Mouse (Mus musculus) neural tube, embryonic 12.5 days (tissue): Measurements from ENCODE around the gene Selenos. TPM values are rescaled to one million over a fixed set of nuclear protein-coding genes. Genes with fewer than 3 reads are reported as not detected.

ENCODE experiments used
- ATAC-seq: fragments of 200-750 bp; cut with Nextera tagmentation; 2 replicates; pipeline ENCODE4 v1.8.0; 2017; ENCODE audit warnings: low read depth, mild to moderate bottlenecking, moderate TSS enrichment, moderate library complexity; ENCODE audit not compliant: low FRiP score
- H3K27ac ChIP-seq: fragments of 300-500 bp; sonication (generic); 2 replicates; pipeline ENCODE4 v1.5.1; 2016
- H3K27me3 ChIP-seq: fragments of 300-500 bp; sonication (generic); replicated peaks from 2 replicates; pipeline ENCODE4 v1.6.1; 2016; ENCODE audit warnings: mild to moderate bottlenecking
- H3K36me3 ChIP-seq: fragments of 300-500 bp; sonication (generic); 2 replicates; pipeline ENCODE4 v1.6.1; 2016; ENCODE audit warnings: mild to moderate bottlenecking
- H3K4me1 ChIP-seq: fragments of 300-500 bp; sonication (generic); 2 replicates; pipeline ENCODE4 v1.6.1; 2016
- H3K4me2 ChIP-seq: fragments of 300-500 bp; sonication (generic); replicated peaks from 2 replicates; pipeline ENCODE4 v1.6.1; 2016; ENCODE audit warnings: mild to moderate bottlenecking
- H3K4me3 ChIP-seq: fragments of 300-500 bp; sonication (generic); 2 replicates; pipeline ENCODE4 v1.5.1; 2016
- H3K9ac ChIP-seq: fragments of 300-500 bp; sonication (generic); 2 replicates; pipeline ENCODE4 v1.6.1; 2016; ENCODE audit warnings: mild to moderate bottlenecking
- H3K9me3 ChIP-seq: fragments of 300-500 bp; sonication (generic); 2 replicates; pipeline ENCODE4 v1.6.1; 2016; ENCODE audit warnings: mild to moderate bottlenecking
- WGBS: fragments of 180-500 bp; shearing (Covaris S2); methylation state at CpG from one replicate; pipeline ENCODE4 v1.1.7; 2016; 5-methylcytosine and 5-hydroxymethylcytosine counted together
- polyA plus RNA-seq: library from polyadenylated mRNA; unstranded; fragments of >200 nt; fragmentation: Nextera tagmentation; extraction: Ambion mirVana; gene quantifications from 2 replicates; pipeline ENCODE4 v1.2.1, GENCODE M21; 2016

Gene Selenos
- polyA plus RNA-seq, 1 experiment from 2014 or later = 84.4 TPM

- Histone ChIP-seq H3K4me1 (peaks cover 30% of the 10 kb centered on the region), H3K4me3 (peak overlapping the region; percentile 92), H3K36me3 (no peaks in the 10 kb centered on the region), H3K9me3 (no peaks in the 10 kb centered on the region), H3K4me2 (peak overlapping the region; percentile 68), H3K27ac (no peak overlapping the region), H3K9ac (peak overlapping the region; percentile 96), H3K27me3 (no peaks in the 10 kb centered on the region)
- 3% methylated on average over 10 of the region's 10 CpGs for WGBS
- no peak for ATAC-seq
Observed at GRCm38 (mm10) chr7:66110636-66111112, 31.2 kb downstream of the Selenos start.

GRCm38 (mm10) chr7:66111211-66111610 lies 31.8 kb downstream of the Selenos start:
- H3K4me3 ChIP-seq = peak overlapping the region; percentile 92
- WGBS = 58% methylated on average over 10 of the region's 10 CpGs
- H3K27ac ChIP-seq = no peak overlapping the region
- no peaks in the 10 kb centered on the region for H3K9me3 ChIP-seq
- H3K36me3 ChIP-seq = no peaks in the 10 kb centered on the region
- H3K4me1 ChIP-seq = peaks cover 35% of the 10 kb centered on the region
- no peaks in the 10 kb centered on the region for H3K27me3 ChIP-seq
- peak overlapping the region; percentile 68 for H3K4me2 ChIP-seq
- no peak for ATAC-seq
- peak overlapping the region; percentile 96; the same call in 1 of the 2 replicates for H3K9ac ChIP-seq

GRCm38 (mm10) chr7:66113561-66113960 lies 34.1 kb downstream of the Selenos start:
- Histone ChIP-seq H3K9me3 (no peaks in the 10 kb centered on the region), H3K27ac (no peak overlapping the region), H3K4me2 (0 out of 2 replicates have a peak overlapping the region, but pooled peaks have one; percentile 5), H3K9ac (no peak overlapping the region), H3K4me1 (peaks cover 48% of the 10 kb centered on the region), H3K4me3 (no peak overlapping the region), H3K27me3 (no peaks in the 10 kb centered on the region), H3K36me3 (no peaks in the 10 kb centered on the region)
- WGBS = 94% methylated on average over 3 of the region's 3 CpGs
- ATAC-seq = no peak

- no peak overlapping the region for H3K27ac ChIP-seq
- WGBS = 86% methylated on average over 11 of the region's 11 CpGs
- H3K9me3 ChIP-seq = no peaks in the 10 kb centered on the region
- peaks cover 57% of the 10 kb centered on the region for H3K4me1 ChIP-seq
- no peak for ATAC-seq
- no peaks in the 10 kb centered on the region for H3K27me3 ChIP-seq
- H3K9ac ChIP-seq = no peak overlapping the region
- no peaks in the 10 kb centered on the region for H3K36me3 ChIP-seq
- no peak overlapping the region for H3K4me2 ChIP-seq
- no peak overlapping the region for H3K4me3 ChIP-seq
Observed at GRCm38 (mm10) chr7:66115821-66116343, 36.4 kb downstream of the Selenos start.

- Histone ChIP-seq H3K27me3 (no peaks in the 10 kb centered on the region), H3K4me1 (peaks cover 54% of the 10 kb centered on the region), H3K9ac (no peak overlapping the region), H3K36me3 (no peaks in the 10 kb centered on the region), H3K4me2 (no peak overlapping the region), H3K4me3 (no peak overlapping the region), H3K9me3 (no peaks in the 10 kb centered on the region), H3K27ac (no peak overlapping the region)
- no peak for ATAC-seq
- 87% methylated on average over 8 of the region's 8 CpGs for WGBS
Observed at GRCm38 (mm10) chr7:66116906-66117482, 37.5 kb downstream of the Selenos start.

- no peak overlapping the region for H3K9ac ChIP-seq
- H3K4me1 ChIP-seq = peaks cover 49% of the 10 kb centered on the region
- 86% methylated on average over 3 of the region's 3 CpGs for WGBS
- ATAC-seq = no peak
- no peak overlapping the region for H3K4me2 ChIP-seq
- H3K36me3 ChIP-seq = no peaks in the 10 kb centered on the region
- no peaks in the 10 kb centered on the region for H3K9me3 ChIP-seq
- H3K27ac ChIP-seq = no peak overlapping the region
- H3K4me3 ChIP-seq = no peak overlapping the region
- H3K27me3 ChIP-seq = no peaks in the 10 kb centered on the region
Observed at GRCm38 (mm10) chr7:66118046-66118445, 38.6 kb downstream of the Selenos start.

- Histone ChIP-seq H3K4me1 (peaks cover 44% of the 10 kb centered on the region), H3K9me3 (no peaks in the 10 kb centered on the region), H3K27me3 (no peaks in the 10 kb centered on the region), H3K4me3 (no peak overlapping the region), H3K36me3 (no peaks in the 10 kb centered on the region), H3K27ac (no peak overlapping the region), H3K9ac (no peak overlapping the region), H3K4me2 (no peak overlapping the region)
- WGBS = 81% methylated on average over 7 of the region's 7 CpGs
- ATAC-seq = no peak
Observed at GRCm38 (mm10) chr7:66118796-66119195, 39.3 kb downstream of the Selenos start.

- no peak overlapping the region for H3K4me3 ChIP-seq
- peaks cover under 1% of the 10 kb centered on the region for H3K36me3 ChIP-seq
- H3K27me3 ChIP-seq = no peaks in the 10 kb centered on the region
- H3K4me1 ChIP-seq = peaks cover 41% of the 10 kb centered on the region
- H3K9ac ChIP-seq = no peak overlapping the region
- WGBS = 81% methylated on average over 1 of the region's 1 CpGs
- H3K9me3 ChIP-seq = no peaks in the 10 kb centered on the region
- no peak overlapping the region for H3K4me2 ChIP-seq
- H3K27ac ChIP-seq = no peak overlapping the region
- no peak for ATAC-seq
Observed at GRCm38 (mm10) chr7:66120139-66120538, 40.7 kb downstream of the Selenos start.

- no peak overlapping the region for H3K27ac ChIP-seq
- peaks cover 7% of the 10 kb centered on the region for H3K36me3 ChIP-seq
- no peak for ATAC-seq
- H3K9me3 ChIP-seq = no peaks in the 10 kb centered on the region
- H3K9ac ChIP-seq = no peak overlapping the region
- H3K4me3 ChIP-seq = no peak overlapping the region
- no peaks in the 10 kb centered on the region for H3K27me3 ChIP-seq
- H3K4me2 ChIP-seq = no peak overlapping the region
- H3K4me1 ChIP-seq = peaks cover 38% of the 10 kb centered on the region
- WGBS = 64% methylated on average over 7 of the region's 7 CpGs
Observed at GRCm38 (mm10) chr7:66120702-66121396, 41.4 kb downstream of the Selenos start.

GRCm38 (mm10) chr7:66124551-66124968 lies 45.1 kb downstream of the Selenos start:
- no peak for ATAC-seq
- WGBS = 83% methylated on average over 11 of the region's 11 CpGs
- H3K9me3 ChIP-seq = no peaks in the 10 kb centered on the region
- H3K36me3 ChIP-seq = peaks cover 15% of the 10 kb centered on the region
- H3K4me2 ChIP-seq = no peak overlapping the region
- H3K27ac ChIP-seq = no peak overlapping the region
- H3K27me3 ChIP-seq = no peaks in the 10 kb centered on the region
- H3K9ac ChIP-seq = no peak overlapping the region
- peaks cover 39% of the 10 kb centered on the region for H3K4me1 ChIP-seq
- H3K4me3 ChIP-seq = no peak overlapping the region

GRCm38 (mm10) chr7:66125368-66125767 lies 45.9 kb downstream of the Selenos start:
- 92% methylated on average over 14 of the region's 14 CpGs for WGBS
- ATAC-seq = no peak
- H3K27me3 ChIP-seq = no peaks in the 10 kb centered on the region
- no peak overlapping the region for H3K9ac ChIP-seq
- no peak overlapping the region for H3K27ac ChIP-seq
- no peaks in the 10 kb centered on the region for H3K9me3 ChIP-seq
- no peak overlapping the region for H3K4me3 ChIP-seq
- no peak overlapping the region for H3K4me2 ChIP-seq
- peaks cover 18% of the 10 kb centered on the region for H3K36me3 ChIP-seq
- H3K4me1 ChIP-seq = peaks cover 31% of the 10 kb centered on the region

GRCm38 (mm10) chr7:66127951-66128645 lies 48.6 kb downstream of the Selenos start:
- H3K4me1 ChIP-seq = peaks cover 22% of the 10 kb centered on the region
- H3K9ac ChIP-seq = no peak overlapping the region
- 0 out of 2 replicates have a peak, but pooled peaks cover 3% of the 10 kb centered on the region for H3K9me3 ChIP-seq
- no peaks in the 10 kb centered on the region for H3K27me3 ChIP-seq
- peak; percentile 65 for ATAC-seq
- 18% methylated on average over 4 of the region's 4 CpGs for WGBS
- H3K36me3 ChIP-seq = peaks cover 29% of the 10 kb centered on the region
- H3K4me2 ChIP-seq = no peak overlapping the region
- H3K4me3 ChIP-seq = no peak overlapping the region
- H3K27ac ChIP-seq = no peak overlapping the region
